Mouse (Mus musculus): ENCODE results near the gene Rrm2.

DNA sequence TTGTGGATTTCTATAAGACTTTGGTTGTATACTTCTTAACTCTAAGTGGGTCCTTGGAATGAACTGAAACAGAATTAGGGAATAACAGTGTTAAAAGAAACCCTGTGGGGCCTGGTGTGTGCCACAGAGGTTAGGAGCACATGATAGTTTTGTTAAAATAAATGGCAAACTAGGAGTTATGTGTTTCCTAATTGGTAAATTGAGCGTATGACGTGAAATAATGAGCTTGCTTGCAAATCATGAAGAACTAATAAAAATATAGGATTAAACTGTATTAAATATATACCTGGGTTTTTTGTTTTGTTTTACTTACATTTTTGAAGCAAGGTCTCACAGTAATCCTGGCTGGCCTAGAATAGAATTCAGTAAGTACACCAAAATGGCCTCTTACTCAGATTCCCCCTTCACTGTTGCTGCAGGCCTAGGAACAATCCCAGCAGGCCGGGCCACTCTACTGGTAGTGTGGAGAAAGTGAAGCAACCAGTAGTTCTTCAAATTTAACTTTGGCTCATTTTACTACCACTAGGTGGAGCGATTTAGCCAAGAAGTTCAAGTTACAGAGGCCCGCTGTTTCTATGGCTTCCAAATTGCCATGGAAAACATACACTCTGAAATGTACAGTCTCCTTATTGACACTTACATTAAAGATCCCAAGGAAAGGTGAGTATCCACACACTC lies 1.9 kb downstream of the Rrm2 start:
- peak; percentile 12; the same call in 1 of the 2 replicates for TF ChIP-seq CTCF (IDR thresholded peaks at IDR 0.05; ENCODE audit: low read depth, low read length)
- no peak for TF ChIP-seq POLR2A (IDR thresholded peaks at IDR 0.05; ENCODE audit: extremely low read depth, insufficient read depth, low read length)
